Mouse (Mus musculus) lung, postnatal 10 days (tissue): ENCODE measurements around the gene Mucl3.

Experiments
- DNase-seq: peaks from one replicate; pipeline ENCODE4 v3.0.0; 2021

The Mucl3 gene

GRCm38 (mm10) chr17:35643609-35644236 is at the start of gene Mucl3:
Gene Mucl3, minus strand, starts transcription at chr17:35643695.
- no peak for DNase-seq

DNA sequence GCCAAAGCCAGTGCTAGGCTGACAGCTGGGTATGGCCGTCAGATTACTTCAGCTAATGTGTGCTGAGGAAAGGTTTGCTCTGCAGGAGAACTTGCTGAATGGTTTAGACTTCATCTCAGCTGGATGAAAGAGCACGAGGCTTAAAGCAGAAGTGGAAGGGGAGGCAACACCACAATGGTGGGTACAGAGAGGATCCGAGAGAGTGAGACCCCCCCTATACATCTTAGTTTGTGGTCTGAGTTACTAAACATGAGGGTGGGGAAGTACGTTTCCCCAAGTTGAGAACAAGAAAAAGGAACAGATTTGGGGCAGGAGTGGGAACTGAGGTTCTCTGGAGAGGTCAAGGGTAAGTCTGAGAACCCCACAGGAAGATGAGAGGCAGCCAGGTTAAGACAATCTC is 48.9 kb upstream of the Mucl3 start:
- DNase-seq = no peak

- DNase-seq = no peak
These were observed 48.3 kb upstream of the Mucl3 start for GRCm38 (mm10) chr17:35691811-35692210.

- no peak for DNase-seq
These were observed 46.6 kb upstream of the Mucl3 start for GRCm38 (mm10) chr17:35689936-35690645.

GRCm38 (mm10) chr17:35688347-35689175 is 45.1 kb upstream of the Mucl3 start:
- no peak for DNase-seq

- no peak for DNase-seq
These were observed 41.6 kb upstream of the Mucl3 start for GRCm38 (mm10) chr17:35685061-35685460.

- DNase-seq = no peak
These were observed 38.5 kb upstream of the Mucl3 start for GRCm38 (mm10) chr17:35681986-35682385.

DNA sequence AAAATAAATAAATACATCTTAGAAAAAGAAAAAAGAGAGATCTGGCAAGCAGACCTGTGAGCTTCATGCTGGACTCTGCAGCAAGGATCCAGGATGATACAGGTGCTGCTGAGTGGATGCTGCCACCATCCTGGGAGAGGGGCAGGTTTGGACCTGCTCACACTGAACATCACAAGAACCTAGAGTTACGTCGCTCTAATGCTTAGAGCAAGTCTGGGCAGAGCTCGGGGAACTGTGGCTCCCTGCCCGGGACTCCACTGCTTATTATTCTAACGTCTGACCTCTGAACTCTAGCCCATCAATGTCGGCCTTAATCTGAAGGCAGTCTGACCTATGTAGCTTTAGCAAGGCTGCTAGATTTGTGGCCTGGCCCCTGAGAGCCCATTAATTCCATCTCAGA is 37.1 kb upstream of the Mucl3 start:
- DNase-seq = no peak

DNA sequence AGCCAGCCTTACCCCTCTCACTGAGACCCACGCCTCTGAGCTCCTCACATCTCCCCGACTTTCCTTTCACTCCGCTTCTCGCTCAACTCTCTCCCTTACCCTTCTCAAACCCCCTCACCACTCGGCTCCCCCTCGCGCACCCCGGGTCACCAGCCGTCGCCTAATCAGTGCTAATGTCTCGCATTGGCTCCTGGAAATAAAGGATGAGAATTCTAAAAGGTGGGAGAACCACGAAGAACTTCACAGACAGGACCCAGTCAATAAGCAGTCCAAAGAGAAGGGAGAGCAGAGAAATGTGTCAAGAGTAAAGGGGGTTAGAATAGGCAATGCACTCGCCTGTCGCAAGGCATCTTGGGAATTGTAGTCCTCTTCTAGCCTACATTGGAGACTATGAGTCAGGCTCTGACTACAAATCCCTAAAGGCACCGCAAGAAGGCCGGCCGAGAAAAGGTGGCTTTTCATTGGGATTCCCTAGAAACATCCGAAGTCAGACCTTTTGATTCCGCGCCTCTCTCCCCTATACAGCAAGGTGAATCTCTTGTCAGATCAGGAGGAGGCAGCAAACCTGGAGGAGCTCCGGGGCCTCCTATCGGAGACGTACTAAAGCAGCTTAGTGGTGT is 30.0 kb upstream of the Mucl3 start, which contains the start of gene Gtf2h4:
Gene Gtf2h4 (minus strand): TSS at position 324 of the 620 bp plus-strand sequence.
- DNase-seq = peak; percentile 97

GRCm38 (mm10) chr17:35672527-35672926 is 29.0 kb upstream of the Mucl3 start:
- no peak for DNase-seq

DNA sequence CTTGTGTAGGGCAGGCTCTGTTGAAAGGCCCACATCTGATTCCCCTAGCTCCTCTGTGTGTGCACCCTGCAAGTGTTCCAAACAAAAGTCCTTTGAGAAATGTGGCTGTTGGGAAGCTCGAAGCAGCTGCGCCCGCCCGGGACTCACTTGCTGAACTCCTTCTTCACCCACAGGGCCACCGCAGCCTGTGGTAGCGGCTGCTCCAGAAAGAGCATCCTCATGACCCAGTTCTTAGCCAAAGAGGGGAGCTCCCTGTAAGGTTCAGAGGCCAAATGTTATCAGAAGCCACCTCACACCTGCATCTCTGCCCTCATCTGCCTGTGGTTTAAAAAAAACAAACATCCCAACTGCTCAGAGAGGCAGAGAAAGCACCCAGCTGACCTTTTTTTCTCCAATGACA is 28.4 kb upstream of the Mucl3 start:
- DNase-seq = no peak

GRCm38 (mm10) chr17:35669731-35670130 is 26.2 kb upstream of the Mucl3 start:
- no peak for DNase-seq

DNA sequence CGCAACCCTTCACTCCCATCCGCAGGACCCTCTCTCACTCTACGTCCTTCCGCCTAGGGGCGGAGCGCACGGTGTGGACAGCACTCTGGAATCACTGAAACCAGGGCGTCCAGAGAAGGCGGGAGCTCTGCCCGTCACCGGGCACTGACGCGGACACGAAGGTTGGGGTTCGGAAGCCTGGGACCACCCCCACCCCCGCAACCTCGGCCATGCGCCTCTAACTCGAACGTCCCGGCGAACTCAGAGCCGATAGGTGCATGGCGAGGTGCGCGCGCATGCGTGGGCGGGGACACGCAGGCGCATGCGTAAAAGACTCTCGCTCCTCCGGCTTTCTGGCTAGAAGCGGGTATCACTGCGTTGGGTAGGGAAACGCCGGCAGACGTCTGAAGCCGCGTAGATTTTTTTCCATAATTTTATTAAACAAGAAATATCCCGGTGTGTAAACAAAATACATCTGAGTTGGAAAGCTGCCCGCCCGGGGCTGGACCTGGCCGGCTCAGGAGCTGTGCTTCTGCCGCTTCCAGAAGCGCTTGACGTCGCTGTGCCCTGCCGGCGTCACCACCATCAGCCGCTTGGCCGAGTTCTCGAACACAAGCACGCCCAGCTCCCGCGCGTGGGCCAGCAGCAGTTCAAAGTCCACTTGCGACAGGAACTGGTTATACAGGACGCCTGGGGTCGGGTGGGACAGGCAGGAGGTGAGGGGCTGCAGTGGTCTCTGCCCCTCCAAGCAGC is 24.0 kb upstream of the Mucl3 start, which contains the start of gene Vars2:
Gene Vars2 (minus strand): TSS at position 259 of the 732 bp plus-strand sequence.
- peak; percentile 97 for DNase-seq

- peak; percentile 37 for DNase-seq
These were observed 23.4 kb upstream of the Mucl3 start for GRCm38 (mm10) chr17:35666851-35667256.

GRCm38 (mm10) chr17:35665957-35666515 is 22.5 kb upstream of the Mucl3 start:
- DNase-seq = peak; percentile 65

GRCm38 (mm10) chr17:35653086-35653485 is 9.6 kb upstream of the Mucl3 start:
- DNase-seq = no peak

- peak; percentile 80 for DNase-seq
These were observed 5.9 kb upstream of the Mucl3 start for GRCm38 (mm10) chr17:35649429-35649828.

- no peak for DNase-seq
These were observed 4.1 kb downstream of the Mucl3 start for GRCm38 (mm10) chr17:35639352-35639751.

DNA sequence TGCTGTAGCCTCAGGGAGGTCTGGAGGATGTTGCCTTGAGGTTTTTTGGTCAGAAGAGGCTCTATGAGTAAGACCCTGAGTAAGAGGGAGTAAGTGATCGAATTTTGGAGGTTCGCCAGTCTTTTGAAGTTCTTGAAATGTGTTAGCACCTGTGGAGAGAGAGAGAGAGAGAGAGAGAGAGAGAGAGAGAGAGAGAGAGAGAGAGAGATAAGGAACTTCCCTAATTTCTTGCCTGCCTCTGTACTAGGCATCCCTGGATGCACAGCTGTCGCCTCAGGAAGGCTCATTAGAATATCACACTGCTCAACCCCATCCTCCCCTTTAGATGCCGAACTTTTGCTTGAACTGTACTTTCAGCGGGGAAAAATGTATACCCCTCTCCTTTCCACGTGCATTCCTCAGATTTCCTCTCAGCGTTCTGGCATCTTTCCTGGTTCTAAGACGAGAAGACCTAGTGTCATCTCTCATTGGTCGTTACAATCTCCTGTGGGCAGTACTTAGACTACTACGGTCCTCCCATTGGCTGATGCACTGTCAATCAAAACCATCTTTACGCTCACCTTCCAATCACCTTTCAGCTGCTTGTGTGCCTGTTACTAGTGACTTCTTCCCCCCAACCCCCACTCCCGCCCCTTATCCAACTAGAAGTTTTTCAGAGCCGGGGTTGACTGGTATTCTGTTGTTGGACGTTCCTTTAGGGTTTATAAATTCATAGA is 4.9 kb downstream of the Mucl3 start:
- DNase-seq = peak; percentile 89

DNA sequence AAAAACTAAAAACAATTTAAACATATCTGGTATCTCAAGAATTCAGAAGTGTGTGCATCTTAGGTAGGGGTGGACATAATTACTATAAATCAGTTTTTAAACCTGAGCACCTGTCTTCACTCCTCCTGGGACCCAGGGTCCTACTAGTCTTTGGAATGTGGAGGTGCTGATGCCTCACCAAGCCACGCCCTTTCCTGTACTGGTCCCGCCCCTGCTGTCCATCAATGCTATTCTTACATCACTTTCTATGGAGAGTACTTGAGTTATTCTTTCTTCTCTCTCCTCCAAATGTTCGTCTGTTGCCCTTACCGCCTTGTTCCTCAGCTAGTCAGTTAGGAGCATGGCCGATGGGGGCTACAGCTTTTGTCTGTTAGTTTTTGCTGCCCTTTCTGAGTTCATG is 7.1 kb downstream of the Mucl3 start:
- DNase-seq = peak; percentile 84

GRCm38 (mm10) chr17:35635699-35636111 is 7.8 kb downstream of the Mucl3 start:
- DNase-seq = peak; percentile 82
